8 mouse cellular contexts compared by ENCODE assay signal in genomic region chr7:92741152-92741860, GRCm38 (mm10). TPM values are rescaled to one million over a fixed set of nuclear protein-coding genes. Genes with fewer than 3 reads are reported as not detected.
DNase-seq lines count a peak whose midpoint lies in the region; ATAC-seq and TF ChIP-seq lines count a peak whose summit lies in the region.

Gene Rab30, plus strand, starts transcription at chr7:92741603.

- H3K4me3 ChIP-seq in CH12.LX (replicated peaks in 1 of 3; ENCODE audit: low read depth in 2 of 3, low read length in 2 of 3, poor library complexity in 1 of 3), result peak within 1 kb of the TSS; percentile 67 to 74 (median 73)
- H3K4me3 ChIP-seq in forebrain, embryonic 11.5 days (ENCODE audit: low read depth, low read length), result peak within 1 kb of the TSS; percentile 82
- peak within 1 kb of the TSS; percentile 92 for H3K4me3 ChIP-seq in heart, embryonic 16.5 days (ENCODE audit: low read length)
- H3K4me3 ChIP-seq in liver, embryonic 15.5 days (replicated peaks), result peak within 1 kb of the TSS; percentile 87
- peak within 1 kb of the TSS; percentile 69 for H3K4me3 ChIP-seq in neural tube, embryonic 12.5 days

- H3K9ac ChIP-seq in CH12.LX (ENCODE audit: insufficient read depth, low read depth), result peak within 1 kb of the TSS; percentile 96
- peak within 1 kb of the TSS; percentile 98 for H3K9ac ChIP-seq in forebrain, embryonic 11.5 days (ENCODE audit: low read length)
- H3K9ac ChIP-seq in heart, embryonic 16.5 days (ENCODE audit: low read length), result peak within 1 kb of the TSS; percentile 98
- H3K9ac ChIP-seq in liver, embryonic 15.5 days, result peak within 1 kb of the TSS; percentile 85
- peak within 1 kb of the TSS; percentile 81 for H3K9ac ChIP-seq in neural tube, embryonic 12.5 days

- peaks cover 5 to 21% of the 10 kb centered on the region in 2 experiments for H3K36me3 ChIP-seq in CH12.LX (replicated peaks in 1 of 2; ENCODE audit: control insufficient read depth in 1 of 2, insufficient read depth in 1 of 2, low read length in 1 of 2)
- no peaks in the 10 kb centered on the region; the same call in 1 of the 2 replicates for H3K36me3 ChIP-seq in forebrain, embryonic 11.5 days (ENCODE audit: control insufficient read depth, insufficient read depth, low read length)
- 0 out of 2 replicates have a peak, but pooled peaks cover 6% of the 10 kb centered on the region for H3K36me3 ChIP-seq in heart, embryonic 16.5 days (ENCODE audit: control insufficient read depth, insufficient read depth)
- peaks cover 25% of the 10 kb centered on the region for H3K36me3 ChIP-seq in liver, embryonic 15.5 days (replicated peaks)
- H3K36me3 ChIP-seq in neural tube, embryonic 12.5 days, result peaks cover 9% of the 10 kb centered on the region

- no peak for TF ChIP-seq RAD21 in CH12.LX (IDR thresholded peaks at IDR 0.05; ENCODE audit: low read depth, low read length)

- peak; percentile 94 for TF ChIP-seq POLR2A in CH12.LX (IDR thresholded peaks at IDR 0.05; ENCODE audit: low read depth, low read length)

- in situ Hi-C loops in CH12.LX (cut with MboI; ENCODE audit: low pct_ligation_motif_present, low pct_unique_long_range_greater_than_20kb, low sequenced_read_pairs), result no loop called here

- whole genome bisulfite sequencing in forebrain, embryonic 11.5 days, result 0% methylated on average over 38 of the region's 38 CpGs
- under 1% methylated on average over 38 of the region's 38 CpGs for WGBS in heart, embryonic 16.5 days
- under 1% methylated on average over 38 of the region's 38 CpGs for WGBS in liver, embryonic 15.5 days (ENCODE audit: insufficient replicate concordance)
- under 1% methylated on average over 38 of the region's 38 CpGs for WGBS in neural tube, embryonic 12.5 days

- 0 out of 2 replicates have a peak, but pooled peaks have one; percentile 41 for TF ChIP-seq EP300 in CH12.LX (IDR thresholded peaks at IDR 0.05; ENCODE audit: low read length)

- peaks cover 17% of the 10 kb centered on the region for H3K79me2 ChIP-seq in CH12.LX (replicated peaks; ENCODE audit: control insufficient read depth, extremely low read depth, insufficient read depth, poor library complexity, severe bottlenecking)

- ATAC-seq in forebrain, embryonic 11.5 days (replicated peaks; ENCODE audit: low FRiP score), result peak; percentile 100
- ATAC-seq in heart, embryonic 16.5 days (replicated peaks; ENCODE audit: extremely low read depth, insufficient read depth, low FRiP score), result peak; percentile 100
- ATAC-seq in liver, embryonic 15.5 days (ENCODE audit: insufficient read depth), result peak; percentile 99
- ATAC-seq in neural tube, embryonic 12.5 days (ENCODE audit: low FRiP score, low read depth), result peak; percentile 100

- peaks cover 7 to 48% of the 10 kb centered on the region in 2 experiments; a peak in 3 of 4 replicates for H3K4me1 ChIP-seq in CH12.LX (ENCODE audit: control insufficient read depth in 1 of 2, insufficient read depth in 2 of 2)
- peaks cover 2% of the 10 kb centered on the region; the same call in 1 of the 2 replicates for H3K4me1 ChIP-seq in forebrain, embryonic 11.5 days (replicated peaks; ENCODE audit: control insufficient read depth, insufficient read depth, low read length)
- H3K4me1 ChIP-seq in heart, embryonic 16.5 days (ENCODE audit: control insufficient read depth, insufficient read depth, low read length), result peaks cover 15% of the 10 kb centered on the region
- H3K4me1 ChIP-seq in liver, embryonic 15.5 days (replicated peaks), result peaks cover 38% of the 10 kb centered on the region
- peaks cover 29% of the 10 kb centered on the region for H3K4me1 ChIP-seq in neural tube, embryonic 12.5 days

- H3K9me3 ChIP-seq in CH12.LX (replicated peaks; ENCODE audit: low read length), result no peaks in the 10 kb centered on the region
- H3K9me3 ChIP-seq in forebrain, embryonic 11.5 days (ENCODE audit: control insufficient read depth, low read length), result no peaks in the 10 kb centered on the region
- H3K9me3 ChIP-seq in heart, embryonic 16.5 days (replicated peaks; ENCODE audit: control insufficient read depth, low read length), result no peaks in the 10 kb centered on the region
- no peaks in the 10 kb centered on the region for H3K9me3 ChIP-seq in liver, embryonic 15.5 days (replicated peaks)
- H3K9me3 ChIP-seq in neural tube, embryonic 12.5 days, result no peaks in the 10 kb centered on the region

- peak within 1 kb of the TSS; percentile 100 for H3K4me2 ChIP-seq in CH12.LX (ENCODE audit: insufficient read depth, low read depth, poor library complexity, severe bottlenecking)
- peak within 1 kb of the TSS; percentile 84 for H3K4me2 ChIP-seq in forebrain, embryonic 11.5 days (ENCODE audit: low read depth, low read length, severe bottlenecking)
- peak within 1 kb of the TSS; percentile 79 for H3K4me2 ChIP-seq in heart, embryonic 16.5 days (ENCODE audit: low read depth, low read length)
- H3K4me2 ChIP-seq in liver, embryonic 15.5 days, result peak within 1 kb of the TSS; percentile 94
- peak within 1 kb of the TSS; percentile 80 for H3K4me2 ChIP-seq in neural tube, embryonic 12.5 days (replicated peaks)

- TF ChIP-seq CTCF in CH12.LX (conservative IDR thresholded peaks at IDR 0.05 in 1 of 2, IDR thresholded peaks at IDR 0.05 in 1 of 2; ENCODE audit: low read depth in 2 of 2, low read length in 2 of 2), result no peak

- H3K27me3 ChIP-seq in CH12.LX (replicated peaks), result peaks cover 11% of the 10 kb centered on the region
- H3K27me3 ChIP-seq in forebrain, embryonic 11.5 days (ENCODE audit: control insufficient read depth, insufficient read depth, low read length), result no peaks in the 10 kb centered on the region
- H3K27me3 ChIP-seq in heart, embryonic 16.5 days (ENCODE audit: control insufficient read depth, insufficient read depth, low read length), result no peaks in the 10 kb centered on the region
- H3K27me3 ChIP-seq in liver, embryonic 15.5 days, result peaks cover 19% of the 10 kb centered on the region; the same call in 1 of the 2 replicates
- no peaks in the 10 kb centered on the region for H3K27me3 ChIP-seq in neural tube, embryonic 12.5 days (replicated peaks)

- dilution Hi-C loops in CH12.LX (cut with MboI; ENCODE audit: extremely low pct_ligation_motif_present, extremely low pct_unique_long_range_greater_than_20kb, low sequenced_read_pairs), result no loop called here

- DNase-seq in CH12.LX (ENCODE audit: extremely low read depth), result peak; percentile 98
- peak; percentile 95 for DNase-seq in c-Kit-positive CD71-positive TER-119-negative erythroid progenitor cells, embryonic 14.5 days (ENCODE audit: low read depth)
- DNase-seq in forebrain, embryonic 11.5 days (ENCODE audit: low spot score), result peak; percentile 96
- DNase-seq in kidney, postnatal 36 days, result peak; percentile 96 to 99
- DNase-seq in telencephalon, adult 2 months (ENCODE audit: low read depth, low spot score), result peak; percentile 99

- peak within 1 kb of the TSS; percentile 61 for H3K27ac ChIP-seq in CH12.LX (ENCODE audit: insufficient read depth, low read depth)
- peak within 1 kb of the TSS; percentile 89 for H3K27ac ChIP-seq in forebrain, embryonic 11.5 days (ENCODE audit: low read depth, low read length)
- peak within 1 kb of the TSS; percentile 93 for H3K27ac ChIP-seq in heart, embryonic 16.5 days (ENCODE audit: low read length)
- peak within 1 kb of the TSS; percentile 84 for H3K27ac ChIP-seq in liver, embryonic 15.5 days (replicated peaks)
- H3K27ac ChIP-seq in neural tube, embryonic 12.5 days, result peak within 1 kb of the TSS; percentile 75

TF ChIP-seq in CH12.LX, 34 proteins besides CTCF, POLR2A, EP300 and RAD21 (continues in another document):
- TF ChIP-seq MXI1 (IDR thresholded peaks at IDR 0.05; ENCODE audit: low read depth, low read length) (peak; percentile 62), ZNF384 (IDR thresholded peaks at IDR 0.05; ENCODE audit: low read depth, low read length) (no peak), TCF12 (IDR thresholded peaks at IDR 0.05; ENCODE audit: low read depth, low read length) (peak; percentile 67; the same call in 1 of the 2 replicates), UBTF (IDR thresholded peaks at IDR 0.05; ENCODE audit: low read depth, low read length) (no peak; the same call in none of the 2 replicates), MYC (IDR thresholded peaks at IDR 0.05; ENCODE audit: low read depth, low read length) (peak; percentile 88; the same call in 1 of the 2 replicates), MAFK (IDR thresholded peaks at IDR 0.05; ENCODE audit: insufficient replicate concordance, low read length) (peak; percentile 49; the same call in 1 of the 2 replicates), USF1 (IDR thresholded peaks at IDR 0.05; ENCODE audit: low read depth, low read length) (no peak), MAX (IDR thresholded peaks at IDR 0.05; ENCODE audit: low read length) (peak; percentile 84), HCFC1 (IDR thresholded peaks at IDR 0.05; ENCODE audit: low read depth, low read length) (peak; percentile 97), ELF1 (IDR thresholded peaks at IDR 0.05; ENCODE audit: low read depth, low read length) (peak; percentile 64), BHLHE40 (IDR thresholded peaks at IDR 0.05; ENCODE audit: low read depth, low read length) (peak; percentile 26; the same call in 1 of the 2 replicates), IRF4 (IDR thresholded peaks at IDR 0.05; ENCODE audit: low read depth, low read length) (peak; percentile 47; the same call in 1 of the 2 replicates), E2F4 (IDR thresholded peaks at IDR 0.05; ENCODE audit: insufficient replicate concordance, low read depth, low read length) (no peak), KAT2A (IDR thresholded peaks at IDR 0.05; ENCODE audit: insufficient replicate concordance, low read length) (peak; percentile 96), MEF2A (IDR thresholded peaks at IDR 0.05; ENCODE audit: borderline replicate concordance, low read depth, low read length) (peak; percentile 59), POLR2AphosphoS2 (IDR thresholded peaks at IDR 0.05; ENCODE audit: low read depth, low read length) (peak; percentile 70; the same call in 1 of the 2 replicates), ZMIZ1 (IDR thresholded peaks at IDR 0.05; ENCODE audit: low read depth, low read length) (peak; percentile 77), PAX5 (IDR thresholded peaks at IDR 0.05; ENCODE audit: low read length) (no peak), JUND (conservative IDR thresholded peaks at IDR 0.05; ENCODE audit: low read depth, low read length) (peak; percentile 87), USF2 (conservative IDR thresholded peaks at IDR 0.05; ENCODE audit: low read depth, low read length) (no peak), ETS1 (conservative IDR thresholded peaks at IDR 0.05; ENCODE audit: low read depth, low read length) (peak; percentile 61)

RNA-seq across cellular contexts. Expression of gene Rab30, which starts in this region (rescaled TPM):
- total RNA-seq in CH12.LX (2012; rRNA removed) (39.1 and 48.5 TPM in 2 replicates), CH12.LX (2014; rRNA removed) (99.7 and 105 TPM in 2 replicates)
- 66.2 and 68.5 TPM in 2 replicates for polyA plus RNA-seq in CH12.LX (2012; ENCODE audit: insufficient read length, low read depth)
- polyA plus RNA-seq in forebrain, embryonic 11.5 days (2014; fragmentation: Nextera tagmentation; extraction: Ambion mirVana), result 18.2 and 19.1 TPM in 2 replicates
- polyA plus RNA-seq in heart, embryonic 16.5 days (2015; fragmentation: Nextera tagmentation; extraction: Ambion mirVana), result 7.6 and 8.8 TPM in 2 replicates
- 5.0 and 5.2 TPM in 2 replicates for polyA plus RNA-seq in liver, embryonic 15.5 days (2015; fragmentation: Nextera tagmentation; extraction: Ambion mirVana)
- 22.3 and 22.5 TPM in 2 replicates for polyA plus RNA-seq in neural tube, embryonic 12.5 days (2016; fragmentation: Nextera tagmentation; extraction: Ambion mirVana)

Comparison
In these comparisons a context has a peak if more than half of its experiments do, and no peak if none do; other contexts are left out.
1. Peak in every context shown above with its lines: DNase-seq, ATAC-seq, H3K4me3 ChIP-seq and H3K27ac ChIP-seq.